Mouse (Mus musculus) erythroblast, embryonic 14.5 days (primary cell): ENCODE results near the gene Cerkl.

Experiments
- GATA1 ChIP-seq: IDR thresholded peaks from 2 replicates; pipeline ENCODE4 v1.6.1; 2012; ENCODE audit warnings: low read length, inconsistent platforms, mixed read lengths
- TAL1 ChIP-seq: IDR thresholded peaks from 3 replicates; pipeline ENCODE4 v1.6.1; 2012; ENCODE audit warnings: low read length, inconsistent platforms, mixed read lengths

DNA sequence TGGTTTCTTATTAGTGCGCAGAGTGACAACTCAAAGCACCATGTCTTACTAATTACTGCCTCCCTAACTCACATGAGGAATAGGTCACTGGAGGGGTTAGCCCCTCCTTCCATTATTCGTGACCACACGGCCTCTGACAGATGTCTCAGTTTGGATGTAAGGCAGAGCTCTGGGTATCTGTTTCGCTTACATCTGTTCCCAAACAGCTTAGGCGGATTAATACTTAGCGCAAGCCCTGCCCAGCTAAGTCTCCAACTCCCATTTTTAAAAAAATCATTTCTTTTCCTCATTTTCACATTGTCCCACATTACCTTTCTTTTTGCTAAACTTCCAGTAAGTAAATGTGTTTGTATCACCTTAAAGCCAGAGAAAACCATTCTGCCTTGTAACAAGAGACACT, 34.9 kb downstream of the Cerkl start:
- TF ChIP-seq GATA1, result no peak
- no peak for TF ChIP-seq TAL1
